Mouse (Mus musculus) naive thymus-derived CD4-positive, alpha-beta T cell, adult 5 months (primary cell): ENCODE measurements around the gene Cdca5. TPM values are rescaled to one million over a fixed set of nuclear protein-coding genes. Genes with fewer than 3 reads are reported as not detected.

Source experiments
- polyA plus RNA-seq: library from polyadenylated mRNA; unstranded; fragments of 100-300 nt; shearing (Covaris generic); gene quantifications from one replicate; pipeline ENCODE4 v1.2.1, GENCODE M21; 2017

Gene Cdca5
- polyA plus RNA-seq, 1 experiment from 2014 or later, result 0.58 TPM

Other genes with a start within 250 kb of the Cdca5 start
- gene Frmd8, start 209.7 kb upstream of the Cdca5 start, polyA plus RNA-seq, result 168 TPM
- gene Slc25a45, start 207.2 kb upstream of the Cdca5 start, polyA plus RNA-seq, result 15.7 TPM
- 0.55 TPM for gene Tigd3, start 190.8 kb upstream of the Cdca5 start, polyA plus RNA-seq
- gene Dpf2, start 172.0 kb upstream of the Cdca5 start, polyA plus RNA-seq, result 128 TPM
- 0.14 TPM for gene Cdc42ep2, start 160.2 kb upstream of the Cdca5 start, polyA plus RNA-seq
- gene Pola2, start 120.8 kb upstream of the Cdca5 start, polyA plus RNA-seq, result 51.0 TPM
- gene Slc22a20, start 98.8 kb upstream of the Cdca5 start, polyA plus RNA-seq, result not detected
- 53.1 TPM for gene Capn1, start 69.1 kb upstream of the Cdca5 start, polyA plus RNA-seq
- gene Syvn1, start 38.4 kb upstream of the Cdca5 start, polyA plus RNA-seq, result 69.3 TPM
- 37.0 TPM for gene Mrpl49, start 27.2 kb upstream of the Cdca5 start, polyA plus RNA-seq
- 1,034 TPM for gene Fau, start 27.1 kb upstream of the Cdca5 start, polyA plus RNA-seq
- 20.1 TPM for gene Znhit2, start 23.8 kb upstream of the Cdca5 start, polyA plus RNA-seq
- 15.6 TPM for gene Tm7sf2, start 16.6 kb upstream of the Cdca5 start, polyA plus RNA-seq
- 109 TPM for gene Vps51, start 7.8 kb upstream of the Cdca5 start, polyA plus RNA-seq
- not detected for gene Tmem262, start 5.0 kb upstream of the Cdca5 start, polyA plus RNA-seq
- 0.80 TPM for gene Gm28374, start 2.7 kb upstream of the Cdca5 start, polyA plus RNA-seq
- gene Zfpl1, start within 50 bp of the Cdca5 start, polyA plus RNA-seq, result 27.6 TPM
- gene AC131692.1, start 9.4 kb downstream of the Cdca5 start, polyA plus RNA-seq, result not detected
- not detected for gene Naaladl1, start 20.8 kb downstream of the Cdca5 start, polyA plus RNA-seq
- gene Sac3d1, start 33.7 kb downstream of the Cdca5 start, polyA plus RNA-seq, result 13.0 TPM
- gene Snx15, start 43.3 kb downstream of the Cdca5 start, polyA plus RNA-seq, result 41.7 TPM
- not detected for gene Batf2, start 56.0 kb downstream of the Cdca5 start, polyA plus RNA-seq
- 23.4 TPM for gene Arl2, start 56.6 kb downstream of the Cdca5 start, polyA plus RNA-seq
- not detected for gene Majin, start 99.4 kb downstream of the Cdca5 start, polyA plus RNA-seq
- gene Gpha2, start 141.4 kb downstream of the Cdca5 start, polyA plus RNA-seq, result not detected
- 22.5 TPM for gene Ppp2r5b, start 150.9 kb downstream of the Cdca5 start, polyA plus RNA-seq
- gene Atg2a, start 156.7 kb downstream of the Cdca5 start, polyA plus RNA-seq, result 91.9 TPM
- gene Ehd1, start 191.7 kb downstream of the Cdca5 start, polyA plus RNA-seq, result 15.0 TPM
- gene Cdc42bpg, start 221.5 kb downstream of the Cdca5 start, polyA plus RNA-seq, result 0.21 TPM
- gene Men1, start 250.0 kb downstream of the Cdca5 start, polyA plus RNA-seq, result 54.5 TPM